Mouse (Mus musculus) skeletal muscle tissue, adult 2 months (tissue): ENCODE results near the gene Gas2l3.

Source experiments
- DNase-seq: peaks from one replicate; pipeline ENCODE4 v3.0.0-alpha.2; 2012; ENCODE audit warnings: low read depth, low spot score

Gas2l3 gene

DNA sequence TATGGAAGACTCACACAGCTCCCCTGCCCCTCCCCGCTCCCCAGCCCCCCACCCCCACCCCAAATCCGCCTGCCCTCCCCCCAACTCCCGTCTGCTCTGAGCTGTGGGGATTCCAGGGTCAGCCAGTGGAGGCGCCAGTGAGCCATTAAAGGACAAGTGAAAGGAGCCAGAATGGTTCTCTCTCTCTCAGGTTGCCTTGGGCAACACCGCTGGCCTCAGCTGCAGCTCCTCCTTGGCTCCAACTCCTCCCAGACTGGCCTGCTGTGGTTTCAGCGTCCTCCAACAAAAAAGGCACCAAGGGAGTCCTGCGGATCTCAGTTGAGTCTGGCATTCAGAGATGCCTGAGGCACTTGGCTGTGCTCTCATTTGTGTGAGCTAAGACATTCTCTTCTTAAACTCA lies 47.9 kb downstream of the Gas2l3 start:
- DNase-seq, result peak; percentile 4

- no peak for DNase-seq
These were observed 48.4 kb downstream of the Gas2l3 start for GRCm38 (mm10) chr10:89395321-89395720.

- DNase-seq, result no peak
These were observed 51.1 kb downstream of the Gas2l3 start for GRCm38 (mm10) chr10:89392687-89393086.

GRCm38 (mm10) chr10:89391571-89392163 lies 52.1 kb downstream of the Gas2l3 start:
- no peak for DNase-seq

- DNase-seq, result no peak
These were observed 57.3 kb downstream of the Gas2l3 start for GRCm38 (mm10) chr10:89386461-89386860.

DNA sequence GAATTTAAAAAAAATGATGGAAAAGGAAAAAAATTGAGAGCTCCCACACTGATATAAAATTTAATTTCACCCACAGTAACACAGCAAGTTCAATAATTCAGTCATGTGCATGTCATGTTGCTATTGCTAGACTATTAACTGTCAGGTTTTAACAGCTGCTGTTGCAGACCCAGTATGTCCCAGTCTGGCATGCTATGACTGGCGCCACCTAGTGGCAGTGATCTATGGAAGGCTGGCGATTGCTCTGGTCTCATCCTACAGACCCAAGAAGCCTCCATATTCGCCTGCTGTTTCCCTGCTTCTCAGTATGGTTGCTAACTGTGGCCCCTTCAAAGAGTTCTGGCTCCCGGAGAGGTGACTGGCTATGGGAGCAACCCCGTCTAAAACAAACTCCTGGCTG lies 60.3 kb downstream of the Gas2l3 start:
- peak; percentile 30 for DNase-seq

- no peak for DNase-seq
These were observed 66.0 kb downstream of the Gas2l3 start for GRCm38 (mm10) chr10:89377750-89378149.

DNA sequence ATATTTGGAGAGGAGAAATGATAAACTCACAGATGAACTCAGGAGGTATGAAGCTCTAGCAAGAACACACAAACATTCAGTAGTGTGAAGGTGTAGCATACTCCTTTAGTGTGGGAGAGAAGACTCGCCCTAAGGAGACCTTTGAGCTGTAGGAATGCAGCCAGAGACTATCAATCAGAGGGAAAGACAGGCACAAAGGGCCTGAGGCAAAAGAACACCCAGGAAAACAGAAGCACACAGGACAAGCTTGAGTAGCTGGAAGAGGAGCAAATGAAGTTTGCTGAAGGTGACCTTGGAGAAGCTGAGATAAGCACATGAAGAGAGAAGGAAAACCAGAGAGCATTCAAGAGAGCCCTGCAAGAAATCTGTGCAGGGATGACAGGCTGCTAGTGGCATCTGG lies 73.7 kb downstream of the Gas2l3 start:
- no peak for DNase-seq

DNA sequence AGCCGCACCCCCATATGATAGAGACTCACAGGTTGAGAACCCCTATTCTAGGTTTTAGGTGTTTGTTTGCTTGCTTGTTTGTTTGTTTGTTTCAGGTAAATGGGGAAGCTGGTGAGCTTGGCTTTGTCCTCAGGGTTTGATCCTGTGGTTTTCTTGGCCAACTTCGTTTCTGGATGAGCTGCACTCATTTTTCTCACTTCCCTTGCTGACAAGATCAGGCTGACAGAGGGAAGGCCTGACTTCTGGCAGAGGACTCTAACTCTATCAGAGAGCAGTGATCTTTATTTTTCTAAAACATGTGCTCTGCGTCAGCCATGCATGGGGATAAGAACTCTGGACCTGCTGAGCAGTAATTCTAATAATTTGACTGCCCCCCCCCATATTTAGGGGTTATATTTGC lies 84.8 kb downstream of the Gas2l3 start:
- no peak for DNase-seq
